Mouse (Mus musculus): ENCODE data around the gene Hist1h2ae. TPM values are rescaled to one million over a fixed set of nuclear protein-coding genes. Genes with fewer than 3 reads are reported as not detected.
"Not testable (repeated sequence)": the region's sequence is repeated elsewhere in the genome, so short reads cannot be mapped to it uniquely, and the experiment has no call there.

Hist1h2ae gene
- polyA plus RNA-seq, 1 experiment, result not detected

- not testable (repeated sequence) for H3K27ac ChIP-seq (replicated peaks; ENCODE audit: low read depth, low read length); H3K4me3 ChIP-seq (ENCODE audit: insufficient read depth, low read depth, low read length); H3K4me1 ChIP-seq (ENCODE audit: control insufficient read depth, insufficient read depth, insufficient read length, low read length)
Observed at GRCm38 (mm10) chr13:23591886-23592285, 20.9 kb upstream of the Hist1h2ae start.

GRCm38 (mm10) chr13:23591206-23591605 lies 20.2 kb upstream of the Hist1h2ae start:
- peaks cover 3% of the 10 kb centered on the region; the same call in 1 of the 2 replicates for H3K4me1 ChIP-seq (ENCODE audit: control insufficient read depth, insufficient read depth, insufficient read length, low read length)
- no peak overlapping the region for H3K4me3 ChIP-seq (ENCODE audit: insufficient read depth, low read depth, low read length)

GRCm38 (mm10) chr13:23586940-23587225 lies 15.9 kb upstream of the Hist1h2ae start:
- peak overlapping the region; percentile 66 for H3K4me3 ChIP-seq (ENCODE audit: insufficient read depth, low read depth, low read length)
- peaks cover 11% of the 10 kb centered on the region; the same call in 1 of the 2 replicates for H3K4me1 ChIP-seq (ENCODE audit: control insufficient read depth, insufficient read depth, insufficient read length, low read length)
- no peak overlapping the region for H3K27ac ChIP-seq (replicated peaks; ENCODE audit: low read depth, low read length)

More at GRCm38 (mm10) chr13:23591206-23591605, 20.2 kb upstream of the Hist1h2ae start:
- H3K27ac ChIP-seq (replicated peaks; ENCODE audit: low read depth, low read length), result no peak overlapping the region

- H3K4me1 ChIP-seq (ENCODE audit: control insufficient read depth, insufficient read depth, insufficient read length, low read length), result peaks cover 11% of the 10 kb centered on the region; the same call in 1 of the 2 replicates
- H3K4me3 ChIP-seq (ENCODE audit: insufficient read depth, low read depth, low read length), result peak overlapping the region; percentile 66
- H3K27ac ChIP-seq (replicated peaks; ENCODE audit: low read depth, low read length), result peak overlapping the region; percentile 41; the same call in 1 of the 2 replicates
Observed at GRCm38 (mm10) chr13:23586099-23586939, 15.3 kb upstream of the Hist1h2ae start.

GRCm38 (mm10) chr13:23585442-23586098 lies 14.6 kb upstream of the Hist1h2ae start:
- H3K27ac ChIP-seq (replicated peaks; ENCODE audit: low read depth, low read length), result peak overlapping the region; percentile 99

GRCm38 (mm10) chr13:23585029-23585441 lies 14.0 kb upstream of the Hist1h2ae start:
- H3K27ac ChIP-seq (replicated peaks; ENCODE audit: low read depth, low read length), result peak overlapping the region; percentile 99
- peaks cover 11% of the 10 kb centered on the region; the same call in 1 of the 2 replicates for H3K4me1 ChIP-seq (ENCODE audit: control insufficient read depth, insufficient read depth, insufficient read length, low read length)
- H3K4me3 ChIP-seq (ENCODE audit: insufficient read depth, low read depth, low read length), result peak overlapping the region; percentile 92

More at GRCm38 (mm10) chr13:23585442-23586098, 14.6 kb upstream of the Hist1h2ae start:
- Histone ChIP-seq H3K4me1 (ENCODE audit: control insufficient read depth, insufficient read depth, insufficient read length, low read length) (peaks cover 11% of the 10 kb centered on the region; the same call in 1 of the 2 replicates), H3K4me3 (ENCODE audit: insufficient read depth, low read depth, low read length) (peak overlapping the region; percentile 92)

GRCm38 (mm10) chr13:23584331-23584730 lies 13.3 kb upstream of the Hist1h2ae start:
- Histone ChIP-seq H3K27ac (replicated peaks; ENCODE audit: low read depth, low read length) (peak overlapping the region; percentile 99), H3K4me1 (ENCODE audit: control insufficient read depth, insufficient read depth, insufficient read length, low read length) (peaks cover 11% of the 10 kb centered on the region; the same call in 1 of the 2 replicates), H3K4me3 (ENCODE audit: insufficient read depth, low read depth, low read length) (peak overlapping the region; percentile 92)

- peak overlapping the region; percentile 41; the same call in 1 of the 2 replicates for H3K27ac ChIP-seq (replicated peaks; ENCODE audit: low read depth, low read length)
- H3K4me1 ChIP-seq (ENCODE audit: control insufficient read depth, insufficient read depth, insufficient read length, low read length), result peaks cover 11% of the 10 kb centered on the region; the same call in 1 of the 2 replicates
Observed at GRCm38 (mm10) chr13:23583387-23584068, 12.5 kb upstream of the Hist1h2ae start.

GRCm38 (mm10) chr13:23582219-23583056 lies 11.4 kb upstream of the Hist1h2ae start:
- Histone ChIP-seq H3K27ac (replicated peaks; ENCODE audit: low read depth, low read length) (no peak overlapping the region), H3K4me1 (ENCODE audit: control insufficient read depth, insufficient read depth, insufficient read length, low read length) (peaks cover 11% of the 10 kb centered on the region; the same call in 1 of the 2 replicates), H3K4me3 (ENCODE audit: insufficient read depth, low read depth, low read length) (peak overlapping the region; percentile 54)

More at GRCm38 (mm10) chr13:23583387-23584068, 12.5 kb upstream of the Hist1h2ae start:
- no peak overlapping the region for H3K4me3 ChIP-seq (ENCODE audit: insufficient read depth, low read depth, low read length)

GRCm38 (mm10) chr13:23581408-23582218 lies 10.6 kb upstream of the Hist1h2ae start, which contains the start of gene Hist1h4d:
Gene Hist1h4d, plus strand, starts transcription at chr13:23581598.
- no peak within 1 kb of the TSS for H3K27ac ChIP-seq (replicated peaks; ENCODE audit: low read depth, low read length)
- peaks cover 11% of the 10 kb centered on the region; the same call in 1 of the 2 replicates for H3K4me1 ChIP-seq (ENCODE audit: control insufficient read depth, insufficient read depth, insufficient read length, low read length)
- peak within 1 kb of the TSS; percentile 54 for H3K4me3 ChIP-seq (ENCODE audit: insufficient read depth, low read depth, low read length)

GRCm38 (mm10) chr13:23577835-23578234 lies 6.8 kb upstream of the Hist1h2ae start:
- Histone ChIP-seq H3K27ac (replicated peaks; ENCODE audit: low read depth, low read length) (no peak overlapping the region), H3K4me1 (ENCODE audit: control insufficient read depth, insufficient read depth, insufficient read length, low read length) (peaks cover 4% of the 10 kb centered on the region; the same call in 1 of the 2 replicates), H3K4me3 (ENCODE audit: insufficient read depth, low read depth, low read length) (no peak overlapping the region)

GRCm38 (mm10) chr13:23576906-23577639 lies 6.1 kb upstream of the Hist1h2ae start:
- Histone ChIP-seq H3K27ac (replicated peaks; ENCODE audit: low read depth, low read length) (no peak overlapping the region), H3K4me1 (ENCODE audit: control insufficient read depth, insufficient read depth, insufficient read length, low read length) (0 out of 2 replicates have a peak, but pooled peaks cover 2% of the 10 kb centered on the region), H3K4me3 (ENCODE audit: insufficient read depth, low read depth, low read length) (no peak overlapping the region)
